Mouse (Mus musculus) lung, embryonic 14.5 days (tissue): ENCODE results near the gene Wbp11. TPM values are rescaled to one million over a fixed set of nuclear protein-coding genes. Genes with fewer than 3 reads are reported as not detected.

Experiments
- ATAC-seq: fragments of 200-750 bp; cut with Nextera tagmentation; 2 replicates; pipeline ENCODE4 v1.8.0; 2017; ENCODE audit warnings: mild to moderate bottlenecking, moderate TSS enrichment, moderate library complexity; ENCODE audit not compliant: insufficient read depth
- DNase-seq: peaks from one replicate; pipeline ENCODE4 v3.0.0-alpha.2; 2015
- H3K27ac ChIP-seq: fragments of 300-500 bp; sonication (generic); 2 replicates; pipeline ENCODE4 v1.5.1; 2014; ENCODE audit warnings: low read depth, mild to moderate bottlenecking, moderate library complexity
- H3K27me3 ChIP-seq: fragments of 300-500 bp; sonication (generic); 2 replicates; pipeline ENCODE4 v1.6.1; 2014; ENCODE audit warnings: low read length, control low read depth; ENCODE audit not compliant: insufficient read depth
- H3K36me3 ChIP-seq: fragments of 300-500 bp; sonication (generic); 2 replicates; pipeline ENCODE4 v1.6.1; 2014; ENCODE audit warnings: control low read depth; ENCODE audit not compliant: insufficient read depth
- H3K4me1 ChIP-seq: fragments of 300-500 bp; sonication (generic); 2 replicates; pipeline ENCODE4 v1.6.1; 2014; ENCODE audit warnings: antibody characterized with exemption, control low read depth; ENCODE audit not compliant: insufficient read depth
- H3K4me2 ChIP-seq: fragments of 300-500 bp; sonication (generic); 2 replicates; pipeline ENCODE4 v1.6.1; 2014; ENCODE audit warnings: mild to moderate bottlenecking
- H3K4me3 ChIP-seq: fragments of 300-500 bp; sonication (generic); 2 replicates; pipeline ENCODE4 v1.5.1; 2014; ENCODE audit warnings: low read depth, low read length
- H3K9ac ChIP-seq: fragments of 300-500 bp; sonication (generic); 2 replicates; pipeline ENCODE4 v1.6.1; 2014
- H3K9me3 ChIP-seq: fragments of 300-500 bp; sonication (generic); 2 replicates; pipeline ENCODE4 v1.6.1; 2016; ENCODE audit warnings: low read depth, low read length, control low read depth
- CTCF ChIP-seq: IDR thresholded peaks from 2 replicates; pipeline ENCODE4 v1.5.1; 2016; ENCODE audit warnings: antibody characterized with exemption, low read depth
- WGBS: fragments of 180-500 bp; shearing (Covaris S2); extraction: QIAGEN DNeasy Blood & Tissue Kit; methylation state at CpG from one replicate; pipeline ENCODE4 v1.1.7; 2014; 5-methylcytosine and 5-hydroxymethylcytosine counted together
- polyA plus RNA-seq: library from polyadenylated mRNA; unstranded; fragments of >200 nt; fragmentation: Nextera tagmentation; extraction: Ambion mirVana; gene quantifications from 2 replicates; pipeline ENCODE4 v1.2.1, GENCODE M21; 2014

Gene Wbp11
- polyA plus RNA-seq, 1 experiment from 2014 or later, result 134 TPM

DNA sequence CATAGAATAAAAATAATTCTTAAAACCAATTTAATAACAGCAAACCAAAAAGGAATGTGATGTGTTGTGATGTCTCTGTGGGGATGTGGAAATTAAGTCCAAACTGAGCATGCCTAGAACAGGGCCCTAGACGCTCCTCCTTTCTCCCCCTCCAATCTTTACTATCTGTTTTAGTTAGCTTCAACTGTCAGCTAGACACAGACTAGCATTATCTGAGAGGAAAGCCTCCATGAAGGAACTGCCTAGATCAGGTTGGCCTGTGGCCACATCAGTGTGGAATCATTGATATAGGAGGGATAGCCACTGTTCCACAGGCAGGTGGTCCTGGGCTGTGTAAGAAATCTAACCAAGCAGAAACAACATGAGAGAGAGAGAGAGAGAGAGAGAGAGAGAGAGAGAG lies 32.9 kb downstream of the Wbp11 start:
- Histone ChIP-seq H3K9me3 (no peaks in the 10 kb centered on the region), H3K4me2 (no peak overlapping the region), H3K4me3 (no peak overlapping the region), H3K36me3 (no peaks in the 10 kb centered on the region), H3K27ac (no peak overlapping the region), H3K4me1 (peaks cover 9% of the 10 kb centered on the region), H3K9ac (no peak overlapping the region), H3K27me3 (no peaks in the 10 kb centered on the region)
- DNase-seq (no peak), ATAC-seq (no peak)
- 53% methylated on average over 1 of the region's 1 CpGs for WGBS
- TF ChIP-seq CTCF, result no peak

DNA sequence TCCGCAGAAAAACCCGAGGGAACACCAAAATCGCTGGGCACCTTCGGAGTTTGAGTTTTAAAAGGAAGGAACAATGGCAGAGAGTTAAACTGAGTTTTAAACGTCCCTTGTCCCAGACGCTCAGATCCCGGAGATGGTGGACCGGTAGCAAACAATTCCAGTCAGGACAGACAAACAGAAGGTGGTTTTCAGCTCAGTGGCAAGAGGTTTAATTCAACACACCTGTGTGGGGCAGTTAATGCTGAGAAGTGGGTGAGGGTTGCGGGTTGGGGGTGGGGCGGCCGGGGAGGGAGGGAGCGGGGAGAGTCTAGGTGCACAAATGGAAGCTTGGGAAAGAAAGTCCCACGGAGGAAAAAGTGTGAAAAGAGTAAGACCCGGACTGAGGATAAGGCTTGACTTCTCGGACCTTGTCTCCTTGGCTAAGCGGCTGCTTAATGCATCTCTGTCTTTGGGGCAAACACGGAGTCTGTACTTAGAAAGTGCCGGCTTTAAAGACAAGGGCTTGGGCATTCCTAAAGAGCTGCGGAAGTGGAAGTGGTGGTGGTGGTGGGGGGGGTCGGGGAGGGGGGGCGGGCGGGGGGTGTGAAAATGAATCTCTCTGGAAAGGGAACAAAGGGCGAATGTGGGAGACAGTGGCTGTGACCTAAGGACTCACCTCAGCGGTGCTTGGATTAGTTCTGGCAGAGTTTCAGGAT lies 34.1 kb downstream of the Wbp11 start:
- Histone ChIP-seq H3K4me2 (peak overlapping the region; percentile 62), H3K36me3 (no peaks in the 10 kb centered on the region), H3K4me1 (peaks cover 9% of the 10 kb centered on the region), H3K9me3 (no peaks in the 10 kb centered on the region), H3K27me3 (no peaks in the 10 kb centered on the region), H3K4me3 (peak overlapping the region; percentile 31), H3K27ac (no peak overlapping the region), H3K9ac (peak overlapping the region; percentile 44)
- no peak for ATAC-seq
- peak; percentile 49 for DNase-seq
- TF ChIP-seq CTCF, result no peak
- 1% methylated on average over 21 of the region's 24 CpGs for WGBS

DNA sequence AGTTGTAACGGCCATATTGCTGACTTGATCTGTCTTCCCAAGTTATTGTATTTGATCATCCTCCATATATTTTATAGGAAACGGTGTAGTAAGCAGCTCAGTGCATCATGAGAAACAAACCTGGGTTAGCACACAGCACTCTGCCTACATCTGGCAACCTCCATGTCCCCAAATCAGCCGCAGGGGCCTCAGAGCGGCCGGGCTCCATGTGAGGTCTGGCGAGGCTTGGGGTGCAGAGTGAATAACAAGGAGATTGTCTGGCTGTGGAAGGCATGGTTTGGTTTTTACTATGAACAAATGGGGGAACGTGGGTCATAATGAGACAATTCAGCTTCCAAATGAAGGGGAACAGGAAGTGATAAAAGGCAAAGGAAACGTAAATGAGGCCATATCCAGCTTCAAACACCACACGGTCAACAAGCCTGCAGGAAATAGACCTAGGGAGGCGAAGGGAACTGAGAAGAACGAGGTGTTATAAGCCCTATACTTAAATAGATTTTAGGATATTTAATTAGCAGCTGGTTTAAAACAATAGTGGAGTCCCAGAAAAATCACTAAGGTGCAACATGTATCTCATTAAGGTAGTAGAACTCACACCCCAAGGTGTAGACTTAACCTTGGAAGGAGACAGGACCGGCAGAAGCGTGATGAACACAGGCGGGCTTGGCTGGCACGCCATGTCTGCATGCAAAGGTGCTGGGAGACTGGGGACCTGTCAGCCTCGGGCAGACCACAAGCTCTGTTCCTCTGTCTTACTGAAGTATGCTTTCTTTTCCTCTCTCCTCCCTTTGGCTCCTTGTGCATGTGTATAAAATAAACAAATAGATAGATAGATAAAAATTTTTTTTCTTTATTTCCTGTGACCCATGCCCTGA lies 34.9 kb downstream of the Wbp11 start:
- H3K4me3 ChIP-seq, result peak overlapping the region; percentile 31
- H3K9ac ChIP-seq, result peak overlapping the region; percentile 44
- no peaks in the 10 kb centered on the region for H3K36me3 ChIP-seq
- H3K4me1 ChIP-seq, result peaks cover 9% of the 10 kb centered on the region
- WGBS, result 24% methylated on average over 16 of the region's 16 CpGs
- DNase-seq (peak; percentile 37), ATAC-seq (no peak)
- H3K9me3 ChIP-seq, result no peaks in the 10 kb centered on the region
- TF ChIP-seq CTCF, result no peak
- peak overlapping the region; percentile 62 for H3K4me2 ChIP-seq
- no peaks in the 10 kb centered on the region for H3K27me3 ChIP-seq
- no peak overlapping the region for H3K27ac ChIP-seq

DNA sequence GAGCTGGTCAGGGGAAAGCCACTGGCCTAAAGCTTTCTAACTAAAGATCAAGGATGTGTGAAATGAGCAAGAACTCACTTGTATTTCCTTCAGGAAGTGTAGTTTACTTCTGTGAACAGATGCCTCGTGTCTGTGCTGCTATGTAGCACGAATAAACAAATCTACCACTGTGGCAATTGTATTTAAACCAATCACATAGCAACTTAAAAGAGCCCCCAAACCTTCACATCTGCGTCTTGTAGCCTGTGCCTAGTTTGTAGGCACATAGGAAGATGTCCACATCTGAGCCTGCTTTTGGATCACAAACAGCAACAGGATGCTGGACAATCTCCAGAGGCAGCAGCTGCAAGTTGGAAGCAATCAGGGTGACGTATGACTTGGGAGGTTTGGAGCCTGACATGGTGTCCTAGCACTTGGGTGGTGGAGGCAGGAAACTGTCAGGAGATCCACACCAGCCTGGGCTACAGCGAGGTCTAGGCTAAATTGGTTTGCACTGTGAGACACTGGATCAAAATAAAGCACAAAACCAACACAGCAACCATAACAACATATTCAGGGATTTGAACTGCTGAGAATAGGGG lies 38.6 kb downstream of the Wbp11 start:
- H3K9me3 ChIP-seq, result no peaks in the 10 kb centered on the region
- no peaks in the 10 kb centered on the region for H3K27me3 ChIP-seq
- peak; percentile 97 for DNase-seq
- no peak for TF ChIP-seq CTCF
- H3K4me3 ChIP-seq, result no peak overlapping the region
- peak overlapping the region; percentile 83 for H3K27ac ChIP-seq
- no peak overlapping the region for H3K4me2 ChIP-seq
- peaks cover 14% of the 10 kb centered on the region for H3K4me1 ChIP-seq
- no peak overlapping the region for H3K9ac ChIP-seq
- H3K36me3 ChIP-seq, result no peaks in the 10 kb centered on the region
- ATAC-seq, result peak; percentile 96
- WGBS, result 29% methylated on average over 5 of the region's 5 CpGs

DNA sequence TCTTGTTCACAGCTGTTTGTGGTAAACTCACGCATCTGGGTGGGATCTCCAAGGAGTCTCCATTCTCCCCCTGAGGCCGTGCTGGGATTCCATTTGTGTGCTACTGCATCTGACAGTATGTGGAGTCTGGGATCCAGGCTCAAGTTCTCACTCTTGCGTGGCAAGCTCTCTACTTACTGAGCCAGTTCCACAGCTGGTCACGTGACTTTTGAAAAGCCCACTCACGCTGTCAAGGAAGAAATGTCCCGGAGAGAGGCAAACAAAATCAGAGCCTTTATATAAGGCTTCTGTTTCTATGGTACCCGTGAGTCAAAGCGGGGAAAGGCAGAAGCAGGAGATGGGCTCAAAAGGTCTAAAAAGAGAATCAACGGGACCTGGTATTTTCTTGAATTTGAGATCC lies 45.3 kb downstream of the Wbp11 start:
- H3K27ac ChIP-seq, result no peak overlapping the region
- peaks cover 4% of the 10 kb centered on the region; the same call in 1 of the 2 replicates for H3K4me1 ChIP-seq
- H3K9ac ChIP-seq, result no peak overlapping the region
- 0 out of 2 replicates have a peak, but pooled peaks have one; percentile 28 for ATAC-seq
- H3K4me2 ChIP-seq, result no peak overlapping the region
- no peak for DNase-seq
- no peaks in the 10 kb centered on the region for H3K27me3 ChIP-seq
- no peaks in the 10 kb centered on the region for H3K36me3 ChIP-seq
- 71% methylated on average over 9 of the region's 9 CpGs for WGBS
- H3K4me3 ChIP-seq, result no peak overlapping the region
- TF ChIP-seq CTCF, result no peak
- H3K9me3 ChIP-seq, result no peaks in the 10 kb centered on the region

DNA sequence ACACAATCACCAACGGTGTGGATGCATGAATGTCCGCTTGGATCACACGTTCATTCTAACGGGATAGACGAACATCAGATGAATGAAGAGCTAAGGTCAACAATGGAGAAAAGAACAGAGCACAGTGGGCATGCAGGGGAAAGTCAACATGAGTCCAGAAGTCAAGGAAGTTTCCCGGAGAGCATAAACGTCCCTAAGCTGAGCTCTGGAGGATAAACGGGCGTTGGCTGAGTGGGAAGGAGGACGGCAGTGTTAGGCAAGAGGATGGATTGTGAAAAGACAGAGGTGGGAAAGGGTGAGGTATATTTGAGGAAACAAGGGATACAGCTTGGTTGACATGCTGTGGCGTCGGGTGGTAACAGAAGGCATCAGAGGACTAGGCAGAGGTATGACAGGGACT lies 45.9 kb downstream of the Wbp11 start:
- H3K27ac ChIP-seq, result no peak overlapping the region
- peaks cover 4% of the 10 kb centered on the region; the same call in 1 of the 2 replicates for H3K4me1 ChIP-seq
- H3K4me3 ChIP-seq, result no peak overlapping the region
- no peaks in the 10 kb centered on the region for H3K27me3 ChIP-seq
- ATAC-seq, result no peak
- 76% methylated on average over 12 of the region's 12 CpGs for WGBS
- no peaks in the 10 kb centered on the region for H3K36me3 ChIP-seq
- H3K9ac ChIP-seq, result no peak overlapping the region
- no peak overlapping the region for H3K4me2 ChIP-seq
- no peak for DNase-seq
- no peak for TF ChIP-seq CTCF
- H3K9me3 ChIP-seq, result no peaks in the 10 kb centered on the region
